Mouse (Mus musculus) splenic B cell, adult 2 months (primary cell): Measurements from ENCODE around the gene Syt3.

Source experiments
- DNase-seq: peaks from one replicate; pipeline ENCODE4 v3.0.0-alpha.2; 2011; ENCODE audit warnings: low read depth, low spot score
- H3K27me3 ChIP-seq: 2 replicates; pipeline ENCODE4 v1.6.1; 2012; ENCODE audit warnings: mild to moderate bottlenecking, low read length, moderate library complexity, mixed read lengths; ENCODE audit not compliant: control insufficient read depth, poor library complexity, insufficient read depth, severe bottlenecking
- H3K36me3 ChIP-seq: 2 replicates; pipeline ENCODE4 v1.6.1; 2012; ENCODE audit warnings: mild to moderate bottlenecking, low read length, moderate library complexity, mixed read lengths; ENCODE audit not compliant: control insufficient read depth, poor library complexity, insufficient read depth, severe bottlenecking

Gene Syt3

DNA sequence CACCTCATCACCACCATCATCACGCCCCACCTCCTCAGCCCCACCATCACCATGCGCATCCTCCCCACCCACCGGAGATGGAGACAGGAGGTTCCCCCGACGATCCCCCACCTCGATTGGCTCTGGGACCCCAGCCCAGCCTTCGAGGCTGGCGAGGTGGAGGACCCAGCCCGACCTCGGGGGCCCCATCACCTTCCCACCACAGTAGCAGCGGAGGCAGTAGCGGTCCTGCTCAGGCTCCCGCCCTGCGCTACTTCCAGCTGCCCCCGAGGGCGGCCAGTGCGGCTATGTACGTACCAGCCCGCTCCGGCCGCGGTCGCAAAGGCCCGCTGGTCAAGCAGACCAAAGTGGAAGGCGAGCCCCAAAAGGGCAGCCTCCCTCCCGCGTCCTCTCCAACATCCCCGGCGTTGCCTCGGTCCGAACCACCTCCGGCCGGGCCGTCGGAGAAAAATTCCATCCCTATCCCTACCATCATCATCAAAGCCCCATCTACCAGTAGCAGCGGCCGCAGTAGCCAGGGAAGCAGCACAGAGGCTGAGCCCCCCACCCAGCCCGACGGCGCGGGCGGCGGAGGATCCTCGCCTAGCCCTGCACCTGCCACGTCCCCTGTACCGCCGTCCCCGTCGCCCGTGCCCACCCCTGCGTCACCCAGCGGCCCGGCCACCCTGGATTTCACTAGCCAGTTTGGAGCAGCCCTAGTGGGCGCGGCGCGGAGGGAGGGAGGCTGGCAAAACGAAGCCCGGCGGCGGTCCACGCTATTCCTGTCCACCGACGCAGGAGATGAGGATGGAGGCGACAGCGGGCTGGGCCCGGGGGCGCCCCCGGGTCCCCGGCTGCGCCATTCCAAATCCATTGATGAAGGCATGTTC, 31.8 kb upstream of the Syt3 start:
- Histone ChIP-seq H3K36me3 (no peaks in the 10 kb centered on the region), H3K27me3 (peaks cover 5% of the 10 kb centered on the region)
- DNase-seq: no peak

DNA sequence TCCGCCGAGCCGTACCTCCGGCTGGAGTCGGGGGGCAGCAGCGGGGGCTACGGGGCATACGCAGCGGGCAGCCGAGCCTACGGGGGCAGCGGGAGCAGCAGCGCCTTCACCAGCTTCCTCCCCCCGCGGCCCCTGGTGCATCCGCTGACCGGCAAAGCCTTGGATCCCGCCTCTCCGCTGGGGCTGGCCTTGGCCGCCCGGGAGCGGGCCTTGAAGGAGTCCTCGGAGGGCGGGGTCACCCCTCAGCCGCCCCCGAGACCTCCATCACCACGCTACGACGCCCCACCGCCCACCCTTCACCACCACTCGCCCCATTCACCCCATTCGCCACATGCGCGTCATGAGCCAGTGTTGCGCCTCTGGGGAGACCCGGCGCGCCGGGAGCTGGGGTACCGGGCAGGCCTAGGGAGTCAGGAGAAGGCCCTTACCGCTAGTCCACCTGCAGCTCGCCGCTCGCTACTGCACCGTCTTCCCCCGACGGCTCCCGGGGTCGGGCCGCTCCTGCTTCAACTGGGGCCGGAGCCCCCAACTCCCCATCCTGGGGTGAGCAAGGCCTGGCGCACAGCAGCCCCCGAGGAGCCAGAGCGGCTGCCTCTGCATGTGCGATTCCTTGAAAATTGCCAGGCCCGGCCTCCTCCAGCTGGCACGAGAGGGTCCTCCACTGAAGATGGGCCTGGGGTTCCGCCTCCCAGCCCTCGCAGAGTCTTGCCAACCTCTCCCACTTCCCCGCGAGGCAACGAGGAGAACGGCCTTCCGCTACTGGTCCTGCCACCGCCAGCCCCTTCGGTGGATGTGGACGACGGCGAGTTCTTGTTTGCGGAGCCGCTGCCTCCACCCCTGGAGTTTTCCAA, 30.9 kb upstream of the Syt3 start:
- Histone ChIP-seq H3K36me3 (no peaks in the 10 kb centered on the region), H3K27me3 (peaks cover 5% of the 10 kb centered on the region)
- no peak for DNase-seq

DNA sequence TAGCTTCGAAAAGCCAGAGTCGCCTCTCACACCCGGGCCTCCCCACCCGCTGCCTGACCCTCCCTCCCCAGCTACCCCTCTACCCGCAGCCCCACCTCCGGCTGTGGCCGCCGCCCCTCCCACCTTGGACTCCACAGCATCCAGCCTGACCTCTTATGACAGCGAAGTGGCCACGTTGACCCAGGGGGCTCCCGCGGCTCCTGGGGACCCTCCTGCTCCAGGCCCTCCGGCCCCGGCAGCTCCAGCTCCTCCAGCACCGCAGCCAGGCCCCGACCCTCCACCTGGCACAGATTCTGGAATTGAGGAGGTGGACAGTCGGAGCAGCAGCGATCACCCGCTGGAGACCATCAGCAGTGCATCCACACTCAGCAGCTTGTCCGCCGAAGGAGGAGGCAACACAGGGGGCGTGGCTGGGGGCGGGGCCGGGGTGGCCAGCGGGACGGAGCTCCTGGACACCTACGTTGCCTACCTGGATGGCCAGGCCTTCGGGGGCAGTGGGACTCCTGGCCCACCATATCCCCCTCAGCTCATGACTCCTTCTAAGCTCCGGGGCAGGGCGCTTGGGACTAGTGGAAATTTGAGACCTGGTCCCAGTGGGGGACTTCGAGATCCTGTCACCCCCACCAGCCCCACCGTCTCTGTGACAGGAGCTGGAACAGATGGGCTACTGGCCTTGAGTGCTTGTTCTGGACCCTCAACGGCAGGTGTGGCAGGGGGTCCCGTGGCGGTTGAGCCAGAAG, 30.1 kb upstream of the Syt3 start:
- no peaks in the 10 kb centered on the region for H3K36me3 ChIP-seq

DNA sequence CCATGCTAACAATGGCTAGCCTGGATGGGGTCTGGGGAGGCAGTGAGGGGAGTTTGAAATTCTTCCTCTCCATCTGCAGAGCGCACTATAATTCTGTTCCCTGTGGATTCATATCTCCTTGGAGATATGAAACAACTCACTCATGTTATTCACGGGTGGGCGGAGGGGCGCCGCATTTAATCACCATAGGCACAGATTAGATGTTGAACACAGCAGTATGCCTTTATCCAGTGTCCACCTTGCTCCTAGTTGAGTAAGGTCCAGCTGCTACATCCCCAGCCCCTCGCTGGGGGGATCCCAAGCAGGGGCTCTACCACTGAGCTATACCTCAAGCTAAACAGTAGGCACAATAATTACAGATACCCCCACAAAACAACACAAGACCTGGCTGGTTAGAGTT, 28.5 kb upstream of the Syt3 start:
- H3K36me3 ChIP-seq: no peaks in the 10 kb centered on the region
- H3K27me3 ChIP-seq: peaks cover 5% of the 10 kb centered on the region
- no peak for DNase-seq

More for the DNA sequence above, 30.1 kb upstream of the Syt3 start:
- H3K27me3 ChIP-seq: peaks cover 5% of the 10 kb centered on the region
- no peak for DNase-seq

DNA sequence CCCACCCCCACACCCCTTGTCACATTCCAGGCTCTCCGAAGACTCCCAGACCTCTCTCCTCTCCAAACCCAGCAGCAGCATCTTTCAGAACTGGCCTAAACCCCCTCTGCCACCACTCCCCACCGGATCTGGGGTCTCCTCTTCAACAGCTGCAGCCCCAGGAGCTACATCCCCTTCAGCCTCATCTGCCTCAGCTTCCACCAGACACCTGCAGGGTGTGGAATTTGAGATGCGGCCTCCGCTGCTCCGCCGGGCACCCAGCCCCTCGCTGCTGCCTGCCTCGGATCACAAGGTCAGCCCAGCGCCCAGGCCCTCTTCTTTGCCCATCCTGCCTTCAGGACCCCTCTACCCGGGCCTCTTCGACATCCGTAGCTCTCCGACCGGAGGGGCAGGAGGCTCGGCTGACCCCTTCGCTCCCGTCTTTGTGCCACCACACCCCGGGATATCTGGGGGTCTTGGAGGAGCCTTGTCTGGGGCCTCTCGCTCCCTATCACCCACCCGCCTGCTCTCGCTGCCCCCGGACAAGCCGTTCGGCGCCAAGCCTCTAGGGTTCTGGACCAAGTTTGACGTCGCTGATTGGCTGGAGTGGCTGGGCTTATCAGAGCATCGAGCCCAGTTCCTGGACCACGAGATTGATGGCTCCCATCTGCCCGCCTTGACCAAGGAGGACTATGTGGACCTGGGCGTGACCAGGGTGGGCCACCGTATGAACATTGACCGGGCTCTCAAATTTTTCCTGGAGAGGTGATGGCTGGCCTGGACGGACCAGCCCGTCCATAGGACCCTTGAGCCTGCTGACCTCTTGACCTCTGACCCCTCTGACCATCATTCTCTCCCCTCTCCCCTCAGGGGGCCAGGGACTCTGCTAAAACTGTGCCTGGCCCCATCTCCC, 27.1 kb upstream of the Syt3 start:
- H3K36me3 ChIP-seq: no peaks in the 10 kb centered on the region
- no peak for DNase-seq
- peaks cover 5% of the 10 kb centered on the region; the same call in 1 of the 2 replicates for H3K27me3 ChIP-seq

DNA sequence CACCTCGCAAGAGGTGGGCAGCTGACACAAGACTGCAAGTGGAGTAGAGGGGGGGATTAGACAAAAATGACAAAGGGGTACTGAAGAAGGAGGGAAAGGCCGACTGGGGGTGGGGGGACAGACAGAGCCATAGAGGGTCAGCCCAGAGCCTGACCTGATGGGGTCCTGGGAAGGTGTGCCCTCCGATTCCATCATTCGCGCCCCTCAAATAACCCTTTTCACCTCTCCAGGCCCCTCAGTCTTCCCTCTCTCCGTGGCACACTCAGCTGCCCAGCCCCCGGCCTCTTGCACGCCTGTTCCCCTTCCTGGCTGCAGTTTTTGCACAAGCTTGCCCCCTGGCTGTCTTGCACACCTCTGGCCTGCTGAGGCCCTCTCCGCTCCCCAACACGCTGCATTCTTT, 26.4 kb upstream of the Syt3 start:
- no peak for DNase-seq
- Histone ChIP-seq H3K36me3 (no peaks in the 10 kb centered on the region), H3K27me3 (peaks cover 3% of the 10 kb centered on the region; the same call in 1 of the 2 replicates)

DNA sequence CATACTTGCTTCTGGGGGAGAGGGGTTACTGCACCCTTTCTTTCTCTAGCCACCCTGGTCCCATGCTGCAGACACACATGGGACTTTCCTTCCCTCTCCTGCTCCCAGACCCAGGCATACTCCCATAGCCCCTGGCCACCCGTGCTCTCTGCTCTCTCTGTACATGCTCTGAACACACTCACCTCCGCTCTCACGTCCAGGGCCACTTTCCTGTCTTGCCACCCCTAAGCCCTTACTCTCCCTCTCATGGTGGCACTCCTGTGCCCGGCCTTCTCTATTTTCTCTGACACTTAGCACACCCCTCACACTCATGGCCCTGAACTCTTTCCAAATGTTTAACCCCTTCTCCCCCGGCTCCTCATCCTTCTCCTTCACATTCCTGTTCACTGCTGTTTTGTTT, 25.9 kb upstream of the Syt3 start:
- Histone ChIP-seq H3K36me3 (no peaks in the 10 kb centered on the region), H3K27me3 (peaks cover 2% of the 10 kb centered on the region; the same call in 1 of the 2 replicates)
- DNase-seq: no peak

DNA sequence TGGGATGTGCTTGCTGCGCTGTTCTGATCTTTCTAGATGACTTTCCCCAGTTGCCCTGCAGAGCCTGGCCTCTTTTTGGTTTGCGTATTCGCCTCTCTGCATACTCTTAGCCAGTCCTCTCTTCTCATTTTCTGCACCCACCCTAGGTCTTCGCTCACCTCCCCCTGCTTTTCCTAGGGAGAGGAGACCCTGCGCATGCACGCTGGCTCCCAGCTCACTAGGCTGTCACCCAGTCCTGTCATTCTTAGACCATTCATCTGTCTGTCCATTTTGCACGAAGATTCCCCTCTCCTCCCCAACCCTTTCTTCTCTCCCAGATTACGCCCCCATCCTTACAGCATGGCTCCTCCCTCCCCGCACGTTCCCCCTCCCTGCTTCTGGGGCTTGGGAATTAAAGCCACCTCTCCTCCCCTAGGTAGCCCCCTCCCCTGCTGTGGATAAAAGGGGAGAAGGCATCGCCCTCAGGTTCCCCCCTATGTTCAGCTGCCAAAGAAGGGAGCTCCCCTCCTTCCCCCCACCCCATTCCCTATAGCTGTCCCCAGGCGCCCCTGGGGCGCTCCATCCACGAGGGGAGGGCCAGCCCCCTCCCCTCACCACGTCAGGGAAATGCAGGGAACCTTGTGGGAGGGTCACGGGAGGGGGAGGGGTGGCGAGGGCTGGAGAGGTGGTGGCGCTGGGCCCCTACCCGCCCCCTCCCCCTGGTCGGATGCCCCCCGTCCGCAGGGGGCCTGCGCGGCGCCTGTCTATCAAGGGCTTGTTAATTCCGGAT, 24.8 kb upstream of the Syt3 start:
- Histone ChIP-seq H3K36me3 (no peaks in the 10 kb centered on the region), H3K27me3 (peaks cover 2% of the 10 kb centered on the region; the same call in 1 of the 2 replicates)
- no peak for DNase-seq

DNA sequence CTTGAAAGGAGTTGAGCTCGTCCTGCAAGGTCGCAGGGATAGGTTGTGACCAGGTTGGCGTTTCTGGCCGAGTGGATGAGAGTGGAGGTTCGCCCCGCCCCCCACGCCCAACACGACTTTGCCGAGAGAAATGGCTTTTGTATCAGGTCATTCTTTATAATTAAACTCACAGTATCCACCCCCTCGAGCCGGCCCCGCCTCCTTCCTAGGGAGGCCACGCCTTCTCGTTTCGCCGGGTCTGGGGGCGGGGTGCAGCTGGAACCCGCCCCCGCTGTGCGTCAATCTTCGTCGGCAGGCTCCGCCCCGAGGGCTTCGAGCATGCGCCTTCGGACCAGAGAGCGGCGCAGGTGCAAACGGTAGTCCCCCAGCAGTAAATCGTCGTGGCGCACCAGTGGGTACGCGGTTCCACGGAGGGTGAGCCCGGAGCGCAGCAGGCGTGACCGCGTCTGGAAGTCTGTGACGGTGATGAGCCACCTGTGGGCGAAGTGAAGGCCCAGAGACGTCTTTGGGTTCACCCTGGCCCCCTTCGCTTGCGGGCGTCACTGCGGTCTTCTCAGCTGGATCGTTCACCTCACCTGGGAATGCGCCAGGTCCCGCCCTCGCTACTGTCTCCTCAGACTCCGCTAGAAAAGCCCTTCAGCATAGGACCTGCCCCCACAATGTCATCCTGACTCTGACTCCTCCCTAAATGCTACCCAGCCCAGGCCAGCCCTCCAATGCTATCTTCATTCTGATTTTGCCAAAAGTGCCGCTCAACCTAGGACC, 23.8 kb upstream of the Syt3 start:
- peaks cover 2% of the 10 kb centered on the region; the same call in 1 of the 2 replicates for H3K27me3 ChIP-seq
- peak; percentile 97 for DNase-seq

DNA sequence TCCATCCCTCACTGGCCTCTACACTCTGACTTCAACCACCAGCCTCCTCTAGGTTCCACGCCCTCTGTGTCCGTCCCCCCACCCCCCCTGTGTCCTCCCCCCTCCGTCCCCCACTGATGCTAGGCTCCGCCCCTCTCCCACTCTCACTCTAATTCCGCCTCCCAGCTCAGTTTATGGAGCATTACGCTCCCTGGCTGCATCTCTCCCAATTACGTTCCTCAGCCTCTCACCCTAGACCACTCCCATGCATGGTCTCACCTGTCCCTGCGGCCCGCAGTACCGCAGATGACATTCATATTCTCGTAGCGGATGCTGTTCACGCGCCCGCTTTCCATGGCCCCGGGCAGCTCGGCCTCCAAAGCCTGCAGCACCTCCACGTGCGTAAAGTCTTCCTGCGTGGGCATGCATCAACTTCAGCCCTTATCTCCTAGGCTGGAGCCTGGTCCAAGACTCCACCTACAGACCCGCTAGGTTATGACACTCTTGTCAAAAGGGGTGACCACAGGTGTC, 23.1 kb upstream of the Syt3 start:
- peak; percentile 59 for DNase-seq
- peaks cover under 1% of the 10 kb centered on the region; the same call in 1 of the 2 replicates for H3K27me3 ChIP-seq
- no peaks in the 10 kb centered on the region for H3K36me3 ChIP-seq

More for the DNA sequence above, 23.8 kb upstream of the Syt3 start:
- H3K36me3 ChIP-seq: no peaks in the 10 kb centered on the region

DNA sequence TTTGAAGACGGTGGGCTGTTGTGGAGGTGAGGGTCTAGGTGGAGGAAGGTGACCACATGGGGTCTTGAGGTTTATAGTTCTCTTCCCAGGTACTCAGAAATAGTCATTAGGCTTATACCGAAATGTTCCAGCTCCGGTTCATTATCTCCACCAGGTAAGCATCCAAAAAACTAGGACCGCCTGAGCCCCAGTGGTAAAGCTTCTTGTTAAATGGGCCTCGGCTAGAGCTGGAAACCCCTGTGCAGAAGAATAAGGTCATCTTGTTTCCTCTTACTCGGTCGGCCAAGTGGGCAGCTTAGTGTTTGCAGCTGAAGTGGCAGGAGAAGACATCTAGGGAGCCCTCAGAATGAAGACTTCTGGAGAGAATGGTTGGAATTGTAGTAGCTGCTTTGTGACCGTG, 11.2 kb upstream of the Syt3 start:
- no peak for DNase-seq
- Histone ChIP-seq H3K27me3 (no peaks in the 10 kb centered on the region), H3K36me3 (no peaks in the 10 kb centered on the region)

DNA sequence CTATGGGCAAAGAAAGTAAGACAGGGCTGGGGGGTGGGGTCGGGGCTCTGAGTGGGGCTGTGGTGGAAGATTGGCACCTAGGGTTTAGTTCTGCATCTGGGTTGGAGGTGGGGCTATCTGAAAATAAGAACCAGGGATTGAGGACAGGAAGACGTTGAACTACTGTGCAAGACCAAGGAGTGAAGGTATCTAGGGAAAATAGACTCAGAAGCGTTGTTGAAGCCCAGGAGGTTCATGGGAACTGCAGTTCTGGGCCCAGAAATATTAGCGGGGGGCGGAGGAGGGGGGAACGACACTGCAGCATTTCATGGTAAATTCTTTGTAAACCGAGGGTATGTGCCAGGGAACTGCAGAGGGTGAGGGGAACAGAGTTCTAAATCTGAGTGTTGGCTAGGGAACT, 10.4 kb upstream of the Syt3 start:
- DNase-seq: no peak
- H3K27me3 ChIP-seq: no peaks in the 10 kb centered on the region

More for the DNA sequence above, 10.4 kb upstream of the Syt3 start:
- no peaks in the 10 kb centered on the region for H3K36me3 ChIP-seq
